Mouse (Mus musculus) olfactory bulb, adult 2 months (tissue): Measurements from ENCODE around the gene Aktip. TPM values are rescaled to one million over a fixed set of nuclear protein-coding genes. Genes with fewer than 3 reads are reported as not detected.

Experiments used
- H3K27ac ChIP-seq: fragments of 200-500 bp; 2 replicates; pipeline ENCODE4 v1.5.1; 2012; ENCODE audit warnings: low read depth, low read length; ENCODE audit not compliant: insufficient read depth
- H3K4me1 ChIP-seq: fragments of 200-500 bp; 2 replicates; pipeline ENCODE4 v1.6.1; 2012; ENCODE audit warnings: low read length; ENCODE audit not compliant: control insufficient read depth, insufficient read depth
- H3K4me3 ChIP-seq: fragments of 200-500 bp; 2 replicates; pipeline ENCODE4 v1.5.1; 2012; ENCODE audit warnings: mild to moderate bottlenecking, low read depth, low read length, moderate library complexity; ENCODE audit not compliant: insufficient read depth
- CTCF ChIP-seq: fragments of 200-500 bp; IDR thresholded peaks from 2 replicates; pipeline ENCODE4 v1.5.1; 2012; ENCODE audit warnings: low read depth, mild to moderate bottlenecking, low read length, moderate library complexity; ENCODE audit not compliant: insufficient read depth
- POLR2A ChIP-seq: fragments of 200-500 bp; IDR thresholded peaks from 2 replicates; pipeline ENCODE4 v1.6.1; 2012; ENCODE audit warnings: mild to moderate bottlenecking, low read depth, low read length, moderate library complexity; ENCODE audit not compliant: insufficient read depth
- WGBS: fragments of 180-500 bp; shearing (Covaris S2); methylation state at CpG from one replicate; pipeline ENCODE4 v1.1.7; 2018; 5-methylcytosine and 5-hydroxymethylcytosine counted together
- polyA plus RNA-seq: library from polyadenylated mRNA; stranded (reverse); fragments of >200 nt; gene quantifications from 2 replicates; pipeline ENCODE4 v1.2.4, GENCODE M21; 2012; ENCODE audit warnings: low replicate concordance; ENCODE audit not compliant: missing spikeins, insufficient read depth, insufficient read length

Gene Aktip
- polyA plus RNA-seq, 1 experiment: not detected

GRCm38 (mm10) chr8:91170914-91171313 is 28.9 kb downstream of the Aktip start:
- 37% methylated on average over 14 of the region's 14 CpGs for WGBS
- Histone ChIP-seq H3K4me1 (no peaks in the 10 kb centered on the region), H3K4me3 (no peak overlapping the region), H3K27ac (no peak overlapping the region)
- no peak for TF ChIP-seq CTCF
- TF ChIP-seq POLR2A: no peak

- H3K27ac ChIP-seq: no peak overlapping the region
- 93% methylated on average over 6 of the region's 6 CpGs for WGBS
- TF ChIP-seq CTCF (no peak), POLR2A (no peak)
Measured at GRCm38 (mm10) chr8:91170152-91170551, 29.6 kb downstream of the Aktip start.

GRCm38 (mm10) chr8:91159959-91160800 is 39.6 kb downstream of the Aktip start:
- TF ChIP-seq POLR2A (no peak), CTCF (no peak)
- no peak overlapping the region for H3K4me3 ChIP-seq
- no peaks in the 10 kb centered on the region for H3K4me1 ChIP-seq
- WGBS: 52% methylated on average over 15 of the region's 15 CpGs
- no peak overlapping the region for H3K27ac ChIP-seq

More at GRCm38 (mm10) chr8:91170152-91170551, 29.6 kb downstream of the Aktip start:
- Histone ChIP-seq H3K4me3 (no peak overlapping the region), H3K4me1 (no peaks in the 10 kb centered on the region)

- Histone ChIP-seq H3K4me3 (no peak overlapping the region), H3K27ac (no peak overlapping the region), H3K4me1 (no peaks in the 10 kb centered on the region)
- no peak for TF ChIP-seq POLR2A
- TF ChIP-seq CTCF: no peak
- 96% methylated on average over 10 of the region's 10 CpGs for WGBS
Measured at GRCm38 (mm10) chr8:91158617-91159016, 41.2 kb downstream of the Aktip start.

GRCm38 (mm10) chr8:91154564-91154963 is 45.2 kb downstream of the Aktip start:
- no peak for TF ChIP-seq CTCF
- no peak for TF ChIP-seq POLR2A
- H3K4me1 ChIP-seq: no peaks in the 10 kb centered on the region
- H3K27ac ChIP-seq: no peak overlapping the region
- WGBS: 47% methylated on average over 6 of the region's 6 CpGs
- no peak overlapping the region for H3K4me3 ChIP-seq

- Histone ChIP-seq H3K4me1 (peaks cover under 1% of the 10 kb centered on the region; the same call in 1 of the 2 replicates), H3K4me3 (no peak overlapping the region), H3K27ac (no peak overlapping the region)
- WGBS: 76% methylated on average over 3 of the region's 3 CpGs
- TF ChIP-seq POLR2A (no peak), CTCF (no peak)
Measured at GRCm38 (mm10) chr8:91153831-91154230, 45.9 kb downstream of the Aktip start.

GRCm38 (mm10) chr8:91151531-91151930 is 48.2 kb downstream of the Aktip start:
- Histone ChIP-seq H3K4me3 (no peak overlapping the region), H3K27ac (no peak overlapping the region), H3K4me1 (peaks cover 6% of the 10 kb centered on the region)
- TF ChIP-seq CTCF (no peak), POLR2A (no peak)
- WGBS: 85% methylated on average over 7 of the region's 7 CpGs

- Histone ChIP-seq H3K4me1 (peaks cover 6% of the 10 kb centered on the region), H3K4me3 (no peak overlapping the region), H3K27ac (no peak overlapping the region)
- 89% methylated on average over 3 of the region's 3 CpGs for WGBS
- TF ChIP-seq CTCF: no peak
- TF ChIP-seq POLR2A: no peak
Measured at GRCm38 (mm10) chr8:91149298-91149697, 50.5 kb downstream of the Aktip start.

- TF ChIP-seq POLR2A (no peak), CTCF (no peak)
- Histone ChIP-seq H3K27ac (no peak overlapping the region), H3K4me1 (peaks cover 6% of the 10 kb centered on the region), H3K4me3 (no peak overlapping the region)
- 71% methylated on average over 15 of the region's 15 CpGs for WGBS
Measured at GRCm38 (mm10) chr8:91148643-91149178, 51.1 kb downstream of the Aktip start.

GRCm38 (mm10) chr8:91147715-91148114 is 52.1 kb downstream of the Aktip start:
- Histone ChIP-seq H3K4me3 (no peak overlapping the region), H3K4me1 (peaks cover 6% of the 10 kb centered on the region), H3K27ac (no peak overlapping the region)
- TF ChIP-seq CTCF: no peak
- no peak for TF ChIP-seq POLR2A
- WGBS: 9% methylated on average over 6 of the region's 6 CpGs
